ENCODE assay signal across 8 mouse cellular contexts in the genomic region with DNA sequence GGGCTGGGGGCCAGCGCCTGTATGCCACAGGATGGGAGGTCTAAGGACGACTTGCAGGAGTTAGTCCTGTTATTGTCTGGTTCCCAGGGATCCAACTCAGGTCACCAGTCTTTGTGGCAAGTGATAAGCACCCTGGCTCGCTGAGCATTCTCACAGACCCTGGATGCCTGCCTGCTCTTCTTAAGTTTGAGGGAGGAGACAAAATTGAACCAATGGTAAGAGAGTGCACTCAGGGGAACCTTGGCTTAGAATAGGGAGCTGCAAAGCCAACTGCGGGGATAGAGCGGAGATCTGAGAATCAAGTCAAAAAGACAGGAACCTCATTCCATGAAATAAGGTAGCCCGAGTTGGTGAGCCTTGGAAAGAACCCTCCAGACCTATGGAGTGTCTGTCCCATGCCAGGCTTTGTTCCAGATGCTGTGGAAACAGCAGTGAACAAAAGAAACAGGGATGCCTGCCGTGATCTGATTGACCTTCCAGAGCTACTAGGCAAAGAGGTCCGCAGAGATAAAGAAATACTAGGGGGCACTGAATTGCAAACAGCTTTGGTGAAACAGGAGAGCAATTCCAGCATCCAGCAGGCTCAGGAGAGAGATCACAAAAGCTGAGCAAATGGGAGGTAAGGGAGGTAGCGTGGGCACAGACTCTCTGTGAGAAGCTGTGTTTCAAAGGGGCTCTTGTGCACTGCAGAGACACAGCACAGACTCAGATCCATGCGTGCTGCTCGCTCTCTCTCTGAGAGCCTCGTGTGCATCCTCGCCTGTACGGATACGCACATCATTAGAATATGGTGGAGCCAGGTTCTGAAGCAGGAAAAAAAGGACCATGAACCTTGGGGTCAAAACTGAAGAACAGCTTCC.
DNase-seq lines count a peak whose midpoint lies in the region; ATAC-seq and TF ChIP-seq lines count a peak whose summit lies in the region.

No protein-coding gene starts in this region.

- TF ChIP-seq CTCF in heart, adult 2 months (IDR thresholded peaks at IDR 0.05), result no peak

- H3K9ac ChIP-seq in heart, adult 2 months (ENCODE audit: low read depth, low read length), result peak overlapping the region; percentile 37

- peak overlapping the region; percentile 95 for H3K27ac ChIP-seq in heart, adult 2 months

- H3K4me3 ChIP-seq in heart, adult 2 months, result peak overlapping the region; percentile 33

- H3K79me2 ChIP-seq in heart, adult 2 months (replicated peaks; ENCODE audit: control insufficient read depth, insufficient read depth, low read length), result no peaks in the 10 kb centered on the region

- TF ChIP-seq POLR2A in heart, adult 2 months (IDR thresholded peaks at IDR 0.05; ENCODE audit: insufficient read depth, low read depth, low read length), result peak; percentile 94

- ATAC-seq in cerebellum, adult (ENCODE audit: insufficient number of reproducible peaks, low FRiP score, low TSS enrichment), result no peak
- ATAC-seq in monocyte, adult 5-6 weeks (replicated peaks; ENCODE audit: insufficient number of reproducible peaks, low FRiP score, low TSS enrichment, poor library complexity, severe bottlenecking), result no peak
- no peak for ATAC-seq in megakaryocyte, adult 5-6 weeks (ENCODE audit: poor library complexity, severe bottlenecking)

- peak; percentile 33 to 37 for DNase-seq in right cerebral cortex, postnatal 10 days (ENCODE audit: low spot score in 2 of 2)
- no peak for DNase-seq in right cerebral cortex, postnatal 25 days
- peak; percentile 77 to 84 for DNase-seq in heart, adult 2 months
- peak; percentile 49 for DNase-seq in lung, postnatal 10 days
- no peak for DNase-seq in ovary, adult 18-20 months (ENCODE audit: low spot score)

- peak; percentile 77; the same call in 1 of the 2 replicates for TF ChIP-seq EP300 in heart, adult 2 months (IDR thresholded peaks at IDR 0.05; ENCODE audit: insufficient read depth, low read depth, low read length)

- peaks cover 39% of the 10 kb centered on the region for H3K4me1 ChIP-seq in heart, adult 2 months (ENCODE audit: control insufficient read depth, insufficient read depth, low read length)

- no peaks in the 10 kb centered on the region for H3K27me3 ChIP-seq in heart, adult 2 months (ENCODE audit: control insufficient read depth, insufficient read depth, low read length)

- peaks cover 26% of the 10 kb centered on the region for H3K36me3 ChIP-seq in heart, adult 2 months (ENCODE audit: control insufficient read depth, insufficient read depth, low read length)

- 15% methylated on average over 15 of the region's 15 CpGs for WGBS in heart, adult 2 months

- intact Hi-C loops in heart, adult 2 months (cut with DNase I), result loop anchor here (2.0 to 5.0 kb wide), 3 partner anchors 35 to 84 kb away; partner anchors contain the start of gene Cep85l

Comparison
In these comparisons a context has a peak if more than half of its experiments do, and no peak if none do; other contexts are left out.
1. DNase-seq: peak in right cerebral cortex, postnatal 10 days (2 of 2), heart, adult 2 months (2 of 2) and lung, postnatal 10 days (single experiment); none in right cerebral cortex, postnatal 25 days (single experiment) and ovary, adult 18-20 months (single experiment).